Mouse (Mus musculus) E14TG2a.4 (cell line): ENCODE results near the gene Ruvbl2.
A peak's percentile ranks its signal among the peaks of the same experiment; 100 is the strongest.
"Not testable (repeated sequence)": the region's sequence is repeated elsewhere in the genome, so short reads cannot be mapped to it uniquely, and the experiment has no call there.

Experiments used
- H3K27me3 ChIP-seq: 2 replicates; pipeline ENCODE4 v1.6.1; 2014; ENCODE audit warnings: low read length, control low read depth; ENCODE audit not compliant: insufficient read depth
- H3K36me3 ChIP-seq: 2 replicates; pipeline ENCODE4 v1.6.1; 2014; ENCODE audit warnings: low read length, control low read depth; ENCODE audit not compliant: insufficient read depth
- H3K4me1 ChIP-seq: replicated peaks from 2 replicates; pipeline ENCODE4 v1.6.1; 2014; ENCODE audit warnings: low read depth, low read length, control low read depth
- H3K4me3 ChIP-seq: replicated peaks from 2 replicates; pipeline ENCODE4 v1.5.1; 2014; ENCODE audit warnings: mild to moderate bottlenecking, low read length
- H3K9me3 ChIP-seq: 2 replicates; pipeline ENCODE4 v1.6.1; 2014; ENCODE audit warnings: low read length, control low read depth
- CTCF ChIP-seq: conservative IDR thresholded peaks from 2 replicates; pipeline ENCODE4 v1.5.1; 2014; ENCODE audit warnings: low read length
- NANOG ChIP-seq: IDR thresholded peaks from 2 replicates; pipeline ENCODE4 v1.6.1; 2014; ENCODE audit warnings: borderline replicate concordance, low read length, mixed read lengths
- POU5F1 ChIP-seq: IDR thresholded peaks from 2 replicates; pipeline ENCODE4 v1.6.1; 2014; ENCODE audit warnings: low read length, borderline replicate concordance

Gene Ruvbl2

GRCm38 (mm10) chr7:45437521-45438276 is at the start of gene Ruvbl2:
TSS of gene Ruvbl2 (minus strand) at chr7:45438096.
- H3K27me3 ChIP-seq: no peaks in the 10 kb centered on the region
- TF ChIP-seq NANOG (no peak), CTCF (peak; percentile 19; the same call in 1 of the 2 replicates)
- H3K4me3 ChIP-seq: peak within 1 kb of the TSS; percentile 80
- H3K9me3 ChIP-seq: no peaks in the 10 kb centered on the region
- H3K36me3 ChIP-seq: peaks cover 22% of the 10 kb centered on the region
- H3K4me1 ChIP-seq: peaks cover 78% of the 10 kb centered on the region

- Histone ChIP-seq H3K4me1 (peaks cover 58% of the 10 kb centered on the region), H3K4me3 (peak within 1 kb of the TSS; percentile 87), H3K27me3 (no peaks in the 10 kb centered on the region), H3K36me3 (peaks cover 43% of the 10 kb centered on the region), H3K9me3 (no peaks in the 10 kb centered on the region)
- TF ChIP-seq NANOG (no peak), CTCF (no peak), POU5F1 (no peak)
Measured at GRCm38 (mm10) chr7:45486761-45487415, 49.0 kb upstream of the Ruvbl2 start, which contains the start of gene Gm45808. TSS of gene Gm45808 (minus strand) at chr7:45486811.

GRCm38 (mm10) chr7:45486158-45486557 is 48.3 kb upstream of the Ruvbl2 start:
- no peaks in the 10 kb centered on the region for H3K9me3 ChIP-seq
- H3K4me3 ChIP-seq: no peak overlapping the region
- TF ChIP-seq CTCF: no peak
- TF ChIP-seq NANOG: no peak
- TF ChIP-seq POU5F1: no peak
- H3K36me3 ChIP-seq: peaks cover 42% of the 10 kb centered on the region
- H3K27me3 ChIP-seq: no peaks in the 10 kb centered on the region
- peaks cover 55% of the 10 kb centered on the region for H3K4me1 ChIP-seq

DNA sequence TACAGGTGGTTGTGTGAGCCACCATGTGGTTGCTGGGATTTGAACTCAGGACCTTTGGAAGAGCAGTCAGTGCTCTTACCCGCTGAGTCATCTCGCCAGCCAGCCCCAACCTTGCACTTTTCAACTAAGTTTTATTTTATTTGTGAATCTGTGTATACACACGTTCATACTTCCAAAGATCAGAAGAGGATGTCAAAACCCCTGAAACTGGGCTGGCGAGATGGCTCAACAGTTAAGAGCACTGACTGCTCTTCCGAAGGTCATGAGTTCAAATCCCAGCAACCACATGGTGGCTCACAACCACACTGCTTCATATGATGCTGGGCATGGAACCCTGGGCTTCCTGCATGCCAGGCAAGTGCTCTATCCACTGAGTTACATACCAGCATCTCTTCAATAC is 47.1 kb upstream of the Ruvbl2 start:
- H3K4me3 ChIP-seq, H3K27me3 ChIP-seq, H3K9me3 ChIP-seq: not testable (repeated sequence)
- H3K36me3 ChIP-seq: peaks cover 46% of the 10 kb centered on the region
- H3K4me1 ChIP-seq: peaks cover 51% of the 10 kb centered on the region

GRCm38 (mm10) chr7:45482166-45482565 is 44.3 kb upstream of the Ruvbl2 start:
- peaks cover 46% of the 10 kb centered on the region for H3K4me1 ChIP-seq
- peaks cover 59% of the 10 kb centered on the region for H3K36me3 ChIP-seq
- no peaks in the 10 kb centered on the region for H3K9me3 ChIP-seq
- H3K27me3 ChIP-seq: no peaks in the 10 kb centered on the region
- no peak for TF ChIP-seq CTCF
- no peak for TF ChIP-seq POU5F1
- TF ChIP-seq NANOG: no peak
- H3K4me3 ChIP-seq: no peak overlapping the region

GRCm38 (mm10) chr7:45481374-45481927 is 43.6 kb upstream of the Ruvbl2 start, which contains the start of gene Tulp2:
TSS of gene Tulp2 (plus strand) at chr7:45481877.
- H3K9me3 ChIP-seq: no peaks in the 10 kb centered on the region
- TF ChIP-seq CTCF: no peak
- TF ChIP-seq POU5F1: no peak
- no peak for TF ChIP-seq NANOG
- H3K4me1 ChIP-seq: peaks cover 47% of the 10 kb centered on the region
- no peaks in the 10 kb centered on the region for H3K27me3 ChIP-seq
- H3K36me3 ChIP-seq: peaks cover 58% of the 10 kb centered on the region
- H3K4me3 ChIP-seq: no peak within 1 kb of the TSS

DNA sequence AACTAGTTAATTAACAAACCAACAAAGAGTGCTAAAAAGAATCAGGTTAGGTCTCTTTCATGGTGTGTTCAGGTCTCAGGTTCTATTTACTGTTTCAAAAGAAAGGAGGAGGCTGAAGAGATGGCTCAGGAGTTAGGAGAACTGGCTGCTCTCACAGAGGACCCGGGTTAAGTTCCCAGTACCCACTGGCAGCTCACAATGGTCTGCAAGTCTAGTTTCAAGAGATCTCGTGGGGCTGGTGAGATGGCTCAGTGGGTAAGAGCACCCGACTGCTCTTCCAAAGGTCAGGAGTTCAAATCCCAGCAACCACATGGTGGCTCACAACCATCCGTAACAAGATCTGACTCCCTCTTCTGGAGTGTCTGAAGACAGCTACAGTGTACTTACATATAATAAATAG is 42.4 kb upstream of the Ruvbl2 start:
- H3K4me3 ChIP-seq, H3K27me3 ChIP-seq, H3K9me3 ChIP-seq: not testable (repeated sequence)
- H3K4me1 ChIP-seq: peaks cover 51% of the 10 kb centered on the region
- peaks cover 49% of the 10 kb centered on the region for H3K36me3 ChIP-seq

GRCm38 (mm10) chr7:45478774-45479173 is 40.9 kb upstream of the Ruvbl2 start:
- Histone ChIP-seq H3K36me3 (peaks cover 42% of the 10 kb centered on the region), H3K4me1 (peaks cover 61% of the 10 kb centered on the region), H3K27me3 (no peaks in the 10 kb centered on the region), H3K4me3 (no peak overlapping the region), H3K9me3 (no peaks in the 10 kb centered on the region)
- TF ChIP-seq POU5F1 (no peak), NANOG (no peak), CTCF (no peak)
